Mouse (Mus musculus) MEL (cell line): ENCODE measurements around the gene Slc25a17. TPM values are rescaled to one million over a fixed set of nuclear protein-coding genes. Genes with fewer than 3 reads are reported as not detected.

Source experiments
- DNase-seq: peaks from one replicate; pipeline ENCODE4 v3.0.0; 2011; ENCODE audit warnings: low read depth, low spot score
- H3K27ac ChIP-seq: 2 replicates; pipeline ENCODE4 v1.5.1; 2012; ENCODE audit warnings: low read depth, mild to moderate bottlenecking, control low read depth, low read length, moderate library complexity; ENCODE audit not compliant: control insufficient read depth
- H3K27me3 ChIP-seq, 2 experiments: fragments of 150-350 bp in 1 of 2; sonication (generic) in 1 of 2; 2 replicates each; pipeline ENCODE4 v1.6.1; 2012; ENCODE audit warnings: low read length in 2 of 2, mild to moderate bottlenecking in 2 of 2, improper control_type of control experiment in 1 of 2, moderate library complexity in 1 of 2; ENCODE audit not compliant: insufficient read depth in 2 of 2, control insufficient read depth in 1 of 2
- H3K36me3 ChIP-seq, 2 experiments: 2 replicates each; pipeline ENCODE4 v1.6.1; 2012 to 2014; ENCODE audit warnings: low read length in 2 of 2, improper control_type of control experiment in 1 of 2, inconsistent platforms in 1 of 2, mild to moderate bottlenecking in 1 of 2; ENCODE audit not compliant: insufficient read depth in 2 of 2, control insufficient read depth in 1 of 2
- H3K4me1 ChIP-seq, 2 experiments: fragments of 150-350 bp in 1 of 2; sonication (generic) in 1 of 2; 2 replicates each; pipeline ENCODE4 v1.6.1; 2012; ENCODE audit warnings: low read length in 2 of 2, improper control_type of control experiment in 1 of 2, mild to moderate bottlenecking in 1 of 2; ENCODE audit not compliant: insufficient read depth in 2 of 2, control insufficient read depth in 1 of 2
- H3K4me3 ChIP-seq, 2 experiments: fragments of 150-350 bp in 1 of 2; sonication (generic) in 1 of 2; 2 replicates each; pipeline ENCODE4 v1.5.1; 2012; ENCODE audit warnings: low read depth in 2 of 2, low read length in 2 of 2, mild to moderate bottlenecking in 2 of 2, moderate library complexity in 2 of 2, control low read depth in 1 of 2, improper control_type of control experiment in 1 of 2; ENCODE audit not compliant: control insufficient read depth in 1 of 2, insufficient read depth in 1 of 2
- H3K79me2 ChIP-seq: 2 replicates; pipeline ENCODE4 v1.6.1; 2012; ENCODE audit warnings: mild to moderate bottlenecking, low read length, moderate library complexity; ENCODE audit not compliant: control insufficient read depth, poor library complexity, insufficient read depth
- H3K9ac ChIP-seq: 2 replicates; pipeline ENCODE4 v1.6.1; 2012; ENCODE audit warnings: low read depth, mild to moderate bottlenecking, control low read depth, low read length, moderate library complexity; ENCODE audit not compliant: control insufficient read depth, poor library complexity, severe bottlenecking
- H3K9me3 ChIP-seq: fragments of 150-350 bp; sonication (generic); replicated peaks from 2 replicates; pipeline ENCODE4 v1.6.1; 2012; ENCODE audit warnings: mild to moderate bottlenecking, low read length, improper control_type of control experiment, moderate library complexity; ENCODE audit not compliant: insufficient read depth
- CHD1 ChIP-seq: IDR thresholded peaks from 2 replicates; pipeline ENCODE4 v1.6.1; 2012; ENCODE audit warnings: low read depth, mild to moderate bottlenecking, inconsistent platforms, low read length, improper control_type of control experiment
- CHD2 ChIP-seq: IDR thresholded peaks from 2 replicates; pipeline ENCODE4 v1.6.1; 2011; ENCODE audit warnings: low read length, improper control_type of control experiment
- CTCF ChIP-seq, 3 experiments: IDR thresholded peaks in 2 of 3; conservative IDR thresholded peaks in 1 of 3; 2 replicates each; pipeline ENCODE4 v1.5.1; 2011 to 2012; ENCODE audit warnings: low read length in 3 of 3, low read depth in 2 of 3, mild to moderate bottlenecking in 2 of 3, improper control_type of control experiment in 1 of 3, inconsistent platforms in 1 of 3, mixed read lengths in 1 of 3, moderate library complexity in 1 of 3; ENCODE audit not compliant: control insufficient read depth in 1 of 3, insufficient read depth in 1 of 3, poor library complexity in 1 of 3, severe bottlenecking in 1 of 3
- E2F4 ChIP-seq: IDR thresholded peaks from 2 replicates; pipeline ENCODE4 v1.6.1; 2011; ENCODE audit warnings: low read depth, low read length, improper control_type of control experiment, borderline replicate concordance
- HCFC1 ChIP-seq: IDR thresholded peaks from 2 replicates; pipeline ENCODE4 v1.6.1; 2012; ENCODE audit warnings: low read depth, mild to moderate bottlenecking, inconsistent platforms, low read length, improper control_type of control experiment, moderate library complexity
- JUND ChIP-seq: IDR thresholded peaks from 2 replicates; pipeline ENCODE4 v1.6.1; 2011; ENCODE audit warnings: low read depth, mild to moderate bottlenecking, improper control_type of control experiment, low read length
- KAT2A ChIP-seq: conservative IDR thresholded peaks from 2 replicates; pipeline ENCODE4 v1.6.1; 2012; ENCODE audit warnings: low read depth, low read length, improper control_type of control experiment, inconsistent platforms
- MAX ChIP-seq: IDR thresholded peaks from 2 replicates; pipeline ENCODE4 v1.6.1; 2011; ENCODE audit warnings: low read length, improper control_type of control experiment
- MAZ ChIP-seq: IDR thresholded peaks from 2 replicates; pipeline ENCODE4 v1.6.1; 2012; ENCODE audit warnings: low read depth, mild to moderate bottlenecking, inconsistent platforms, low read length, improper control_type of control experiment
- MYB ChIP-seq: IDR thresholded peaks from 2 replicates; pipeline ENCODE4 v1.6.1; 2011; ENCODE audit warnings: mild to moderate bottlenecking, low read depth, low read length, improper control_type of control experiment
- RAD21 ChIP-seq: IDR thresholded peaks from 2 replicates; pipeline ENCODE4 v1.6.1; 2011; ENCODE audit warnings: mild to moderate bottlenecking, low read depth, low read length, improper control_type of control experiment
- SIN3A ChIP-seq: IDR thresholded peaks from 2 replicates; pipeline ENCODE4 v1.6.1; 2012; ENCODE audit warnings: low read length, improper control_type of control experiment, inconsistent platforms
- SMC3 ChIP-seq: IDR thresholded peaks from 2 replicates; pipeline ENCODE4 v1.6.1; 2011; ENCODE audit warnings: low read depth, low read length, improper control_type of control experiment
- TAL1 ChIP-seq: IDR thresholded peaks from 2 replicates; pipeline ENCODE4 v1.6.1; 2012; ENCODE audit warnings: mild to moderate bottlenecking, inconsistent platforms, low read length, moderate library complexity, mixed read lengths
- TBP ChIP-seq: IDR thresholded peaks from 2 replicates; pipeline ENCODE4 v1.8.0; 2011; ENCODE audit warnings: low read depth, low read length, improper control_type of control experiment
- USF1 ChIP-seq: IDR thresholded peaks from 2 replicates; pipeline ENCODE4 v1.6.1; 2014; ENCODE audit warnings: low read depth, mild to moderate bottlenecking, inconsistent platforms, low read length, improper control_type of control experiment, moderate library complexity
- USF2 ChIP-seq, 2 experiments: IDR thresholded peaks; 2 replicates each; pipeline ENCODE4 v1.6.1; 2011 to 2012; ENCODE audit warnings: improper control_type of control experiment in 2 of 2, low read length in 2 of 2, borderline replicate concordance in 1 of 2, inconsistent platforms in 1 of 2, low read depth in 1 of 2, mild to moderate bottlenecking in 1 of 2; ENCODE audit not compliant: insufficient read depth in 1 of 2
- ZC3H11A ChIP-seq: IDR thresholded peaks from 2 replicates; pipeline ENCODE4 v1.6.1; 2012; ENCODE audit warnings: low read depth, mild to moderate bottlenecking, inconsistent platforms, low read length, improper control_type of control experiment
- ZNF384 ChIP-seq: IDR thresholded peaks from 2 replicates; pipeline ENCODE4 v1.6.1; 2012; ENCODE audit warnings: low read depth, mild to moderate bottlenecking, inconsistent platforms, low read length, improper control_type of control experiment
- polyA plus RNA-seq, 2 experiments: library from polyadenylated mRNA; stranded (reverse) in 1 of 2; unstranded in 1 of 2; fragments of >175 nt in 1 of 2; fragments of >200 nt in 1 of 2; gene quantifications; 2 replicates each; pipeline versions ENCODE4 v1.2.1 to v1.2.4; 2012; ENCODE audit warnings: low replicate concordance in 2 of 2, low read depth in 1 of 2; ENCODE audit not compliant: insufficient read length in 2 of 2, insufficient read depth in 1 of 2, missing spikeins in 1 of 2
- total RNA-seq: library from RNA; depleted of rRNA; stranded (reverse); fragments of 300-350 nt; gene quantifications from 2 replicates; pipeline ENCODE4 v1.2.3, GENCODE M21; 2012

The Slc25a17 gene
- total and polyA plus RNA-seq, 3 experiments, result 40.6 to 64.1 TPM; not detected in 1

- DNase-seq, result peak; percentile 49
- no peaks in the 10 kb centered on the region for H3K9me3 ChIP-seq
- no peaks in the 10 kb centered on the region for H3K4me1 ChIP-seq
- no peak overlapping the region for H3K27ac ChIP-seq
- no peak overlapping the region for H3K4me3 ChIP-seq
- no peaks in the 10 kb centered on the region for H3K79me2 ChIP-seq
- no peaks in the 10 kb centered on the region for H3K36me3 ChIP-seq
- peaks cover 1 to 3% of the 10 kb centered on the region in 2 experiments; a peak in 1 of 4 replicates for H3K27me3 ChIP-seq
- TF ChIP-seq ZNF384 (no peak), MYB (no peak), JUND (no peak), MAZ (no peak), SMC3 (no peak), CTCF (IDR thresholded peaks at IDR 0.05 in 2 of 3, conservative IDR thresholded peaks at IDR 0.05 in 1 of 3; ENCODE audit: control insufficient read depth in 1 of 3, insufficient read depth in 1 of 3, low read depth in 2 of 3, low read length in 3 of 3, poor library complexity in 1 of 3, severe bottlenecking in 1 of 3) (peak; percentile 18 to 50 (median 34); a peak in 3 of 6 replicates), TAL1 (no peak), USF2 (IDR thresholded peaks at IDR 0.05; ENCODE audit: borderline replicate concordance in 1 of 2, insufficient read depth in 1 of 2, low read depth in 1 of 2, low read length in 2 of 2) (no peak)
- no peak overlapping the region for H3K9ac ChIP-seq
These were observed 70.4 kb downstream of the Slc25a17 start for GRCm38 (mm10) chr15:81290230-81290629.

- H3K27me3 ChIP-seq, result peaks cover 3 to 7% of the 10 kb centered on the region in 2 experiments; a peak in 3 of 4 replicates
- no peak overlapping the region for H3K4me3 ChIP-seq
- no peaks in the 10 kb centered on the region for H3K36me3 ChIP-seq
- H3K4me1 ChIP-seq, result no peaks in the 10 kb centered on the region
- peak; percentile 20 for DNase-seq
- no peaks in the 10 kb centered on the region for H3K9me3 ChIP-seq
- no peak overlapping the region for H3K9ac ChIP-seq
- no peaks in the 10 kb centered on the region for H3K79me2 ChIP-seq
- H3K27ac ChIP-seq, result no peak overlapping the region
- TF ChIP-seq RAD21, result peak; percentile 21
- no peak for TF ChIP-seq KAT2A
- peak in 1 of 3 experiments; percentile 33; a peak in 2 of 6 replicates for TF ChIP-seq CTCF (IDR thresholded peaks at IDR 0.05 in 2 of 3, conservative IDR thresholded peaks at IDR 0.05 in 1 of 3; ENCODE audit: control insufficient read depth in 1 of 3, insufficient read depth in 1 of 3, low read depth in 2 of 3, low read length in 3 of 3, poor library complexity in 1 of 3, severe bottlenecking in 1 of 3)
- TF ChIP-seq ZC3H11A, result 0 out of 2 replicates have a peak, but pooled peaks have one; percentile 7
- TF ChIP-seq SMC3, result peak; percentile 32; the same call in 1 of the 2 replicates
- TF ChIP-seq, all 39 proteins: peak for 4
These were observed 76.4 kb downstream of the Slc25a17 start for GRCm38 (mm10) chr15:81284121-81284734.

- Histone ChIP-seq H3K4me1 (no peaks in the 10 kb centered on the region), H3K27ac (no peak overlapping the region), H3K9me3 (no peaks in the 10 kb centered on the region), H3K27me3 (peaks cover 0 to 5% of the 10 kb centered on the region in 2 experiments; a peak in 3 of 4 replicates), H3K9ac (no peak overlapping the region), H3K4me3 (no peak overlapping the region), H3K36me3 (no peaks in the 10 kb centered on the region)
- no peak for DNase-seq
- TF ChIP-seq RAD21 (no peak), CTCF (IDR thresholded peaks at IDR 0.05 in 2 of 3, conservative IDR thresholded peaks at IDR 0.05 in 1 of 3; ENCODE audit: control insufficient read depth in 1 of 3, insufficient read depth in 1 of 3, low read depth in 2 of 3, low read length in 3 of 3, poor library complexity in 1 of 3, severe bottlenecking in 1 of 3) (no peak), TBP (no peak), ZC3H11A (no peak), CHD1 (no peak), HCFC1 (no peak), USF1 (no peak), SIN3A (no peak), E2F4 (no peak), MAX (no peak), CHD2 (no peak)
- TF ChIP-seq, all 39 proteins: peak for 0
- no peaks in the 10 kb centered on the region for H3K79me2 ChIP-seq
These were observed 81.9 kb downstream of the Slc25a17 start for GRCm38 (mm10) chr15:81278699-81279098.
